Mouse (Mus musculus): ENCODE data around the gene Camk1d. TPM values are rescaled to one million over a fixed set of nuclear protein-coding genes. Genes with fewer than 3 reads are reported as not detected.

The Camk1d gene
- polyA plus RNA-seq, 1 experiment from 2014 or later: 6.7 TPM

DNA sequence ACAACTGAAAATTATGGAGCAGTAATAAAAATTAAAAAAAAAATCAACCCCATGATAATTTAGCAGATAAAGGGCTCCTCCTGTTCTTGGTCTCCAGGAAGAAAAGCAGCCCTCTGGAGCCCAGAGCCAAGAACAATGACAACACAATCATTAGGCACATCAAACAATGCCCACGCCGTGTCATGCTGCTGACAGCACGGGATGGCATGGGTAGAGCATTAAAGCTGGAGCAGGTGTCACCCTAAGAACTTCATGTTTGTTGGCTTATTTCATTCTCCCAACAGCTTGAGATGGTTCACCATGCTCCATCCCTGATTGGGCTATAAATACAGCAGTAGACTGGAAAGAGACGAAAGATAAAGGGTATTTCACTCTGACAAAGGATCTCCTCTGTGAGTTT lies 30.9 kb downstream of the Camk1d start:
- ATAC-seq (ENCODE audit: low FRiP score, low TSS enrichment): no peak

DNA sequence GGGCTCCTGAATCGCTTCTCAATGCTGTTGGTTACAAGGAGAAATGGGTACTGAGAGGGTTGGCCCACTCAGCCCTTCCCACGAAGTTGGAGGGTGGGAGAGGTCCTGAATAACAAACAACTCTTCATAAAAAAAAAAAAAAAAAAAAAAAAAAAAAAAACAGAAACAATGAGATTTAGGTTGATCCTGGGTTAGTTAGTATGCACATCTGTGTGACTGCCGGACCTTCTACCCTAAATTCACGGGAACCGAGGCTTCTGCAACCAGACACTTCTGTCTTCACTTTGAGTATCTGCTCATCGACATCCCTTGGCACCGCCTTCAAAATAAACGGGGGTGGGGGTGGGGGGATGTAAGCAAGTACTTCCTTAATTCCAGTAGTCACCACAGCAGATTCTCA lies 32.4 kb downstream of the Camk1d start:
- 79% methylated on average over 8 of the region's 8 CpGs for WGBS
- H3K9me3 ChIP-seq (ENCODE audit: control insufficient read depth, low read length): no peaks in the 10 kb centered on the region
- H3K9ac ChIP-seq (ENCODE audit: low read length): no peak overlapping the region
- H3K36me3 ChIP-seq (ENCODE audit: control insufficient read depth, insufficient read depth, low read length): no peaks in the 10 kb centered on the region
- no peak overlapping the region for H3K27ac ChIP-seq (replicated peaks)
- no peak overlapping the region for H3K4me3 ChIP-seq (ENCODE audit: low read depth, low read length)
- no peaks in the 10 kb centered on the region for H3K4me1 ChIP-seq (replicated peaks; ENCODE audit: control insufficient read depth, insufficient read depth)
- no peak for TF ChIP-seq CTCF (IDR thresholded peaks at IDR 0.05; ENCODE audit: low read depth)
- TF ChIP-seq EP300 (optimal IDR thresholded peaks at IDR 0.05): no peak
- H3K27me3 ChIP-seq (ENCODE audit: control insufficient read depth, insufficient read depth, low read length): no peaks in the 10 kb centered on the region
- no peak for ATAC-seq (ENCODE audit: low FRiP score, low TSS enrichment)
- no peak overlapping the region for H3K4me2 ChIP-seq (replicated peaks; ENCODE audit: low read depth)
- DNase-seq (ENCODE audit: low spot score): no peak

More for the DNA sequence above, 30.9 kb downstream of the Camk1d start:
- H3K27ac ChIP-seq (replicated peaks): no peak overlapping the region
- no peak overlapping the region for H3K9ac ChIP-seq (ENCODE audit: low read length)
- TF ChIP-seq CTCF (IDR thresholded peaks at IDR 0.05; ENCODE audit: low read depth): no peak
- no peak for TF ChIP-seq EP300 (optimal IDR thresholded peaks at IDR 0.05)
- H3K27me3 ChIP-seq (ENCODE audit: control insufficient read depth, insufficient read depth, low read length): no peaks in the 10 kb centered on the region
- no peak for DNase-seq (ENCODE audit: low spot score)
- no peaks in the 10 kb centered on the region for H3K9me3 ChIP-seq (ENCODE audit: control insufficient read depth, low read length)
- no peaks in the 10 kb centered on the region for H3K36me3 ChIP-seq (ENCODE audit: control insufficient read depth, insufficient read depth, low read length)
- H3K4me3 ChIP-seq (ENCODE audit: low read depth, low read length): no peak overlapping the region
- H3K4me2 ChIP-seq (replicated peaks; ENCODE audit: low read depth): no peak overlapping the region
- WGBS: 90% methylated on average over 4 of the region's 4 CpGs
- no peaks in the 10 kb centered on the region for H3K4me1 ChIP-seq (replicated peaks; ENCODE audit: control insufficient read depth, insufficient read depth)

DNA sequence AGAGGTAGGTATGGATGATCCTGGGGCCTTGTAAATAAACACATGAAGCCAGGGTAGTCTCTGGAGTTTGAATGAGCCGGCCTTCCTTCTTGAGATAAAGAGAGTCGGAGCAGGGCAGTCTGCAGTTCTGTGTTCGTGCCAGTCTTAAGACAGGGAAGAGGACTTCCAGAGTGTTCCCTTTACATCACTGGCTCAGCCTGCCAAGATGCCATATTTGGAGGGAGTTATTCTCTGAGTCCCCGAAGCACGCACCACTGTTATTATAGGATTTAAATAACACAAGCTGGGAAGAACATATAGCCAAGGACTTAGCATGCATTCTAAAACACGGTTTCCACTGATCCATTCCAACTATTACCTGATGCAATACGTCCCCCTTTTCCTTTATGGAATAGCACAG lies 33.0 kb downstream of the Camk1d start:
- TF ChIP-seq CTCF (IDR thresholded peaks at IDR 0.05; ENCODE audit: low read depth): no peak
- TF ChIP-seq EP300 (optimal IDR thresholded peaks at IDR 0.05): no peak
- DNase-seq (ENCODE audit: low spot score): no peak

DNA sequence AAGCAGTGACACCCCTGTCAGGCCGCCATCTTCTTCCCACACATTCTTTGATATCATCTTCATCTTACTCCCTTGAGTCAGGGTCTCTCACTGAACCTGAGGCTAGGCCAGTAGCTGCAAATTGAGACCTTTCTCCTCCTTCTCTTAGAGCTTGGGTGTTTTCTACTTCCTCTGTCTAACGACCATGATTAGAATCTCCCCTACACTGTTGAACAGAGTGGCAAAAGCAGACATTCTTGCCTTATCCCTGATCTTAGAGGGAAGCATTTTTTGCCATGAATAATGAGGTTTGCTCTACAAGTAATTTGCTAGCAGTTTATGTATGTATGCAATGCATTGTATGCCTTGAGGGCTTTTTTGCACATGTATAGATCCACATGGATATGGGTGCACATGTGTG lies 35.3 kb downstream of the Camk1d start:
- no peak for TF ChIP-seq EP300 (optimal IDR thresholded peaks at IDR 0.05)
- no peak for TF ChIP-seq CTCF (IDR thresholded peaks at IDR 0.05; ENCODE audit: low read depth)
- H3K4me1 ChIP-seq (replicated peaks; ENCODE audit: control insufficient read depth, insufficient read depth): no peaks in the 10 kb centered on the region
- no peak overlapping the region for H3K9ac ChIP-seq (ENCODE audit: low read length)

More for the DNA sequence above, 33.0 kb downstream of the Camk1d start:
- H3K4me2 ChIP-seq (replicated peaks; ENCODE audit: low read depth): no peak overlapping the region
- H3K4me3 ChIP-seq (ENCODE audit: low read depth, low read length): no peak overlapping the region
- no peak; the same call in 1 of the 2 replicates for ATAC-seq (ENCODE audit: low FRiP score, low TSS enrichment)
- H3K4me1 ChIP-seq (replicated peaks; ENCODE audit: control insufficient read depth, insufficient read depth): no peaks in the 10 kb centered on the region
- no peaks in the 10 kb centered on the region for H3K27me3 ChIP-seq (ENCODE audit: control insufficient read depth, insufficient read depth, low read length)
- H3K36me3 ChIP-seq (ENCODE audit: control insufficient read depth, insufficient read depth, low read length): no peaks in the 10 kb centered on the region
- no peaks in the 10 kb centered on the region for H3K9me3 ChIP-seq (ENCODE audit: control insufficient read depth, low read length)
- WGBS: 57% methylated on average over 7 of the region's 7 CpGs
- no peak overlapping the region; the same call in 1 of the 2 replicates for H3K27ac ChIP-seq (replicated peaks)
- no peak overlapping the region for H3K9ac ChIP-seq (ENCODE audit: low read length)

DNA sequence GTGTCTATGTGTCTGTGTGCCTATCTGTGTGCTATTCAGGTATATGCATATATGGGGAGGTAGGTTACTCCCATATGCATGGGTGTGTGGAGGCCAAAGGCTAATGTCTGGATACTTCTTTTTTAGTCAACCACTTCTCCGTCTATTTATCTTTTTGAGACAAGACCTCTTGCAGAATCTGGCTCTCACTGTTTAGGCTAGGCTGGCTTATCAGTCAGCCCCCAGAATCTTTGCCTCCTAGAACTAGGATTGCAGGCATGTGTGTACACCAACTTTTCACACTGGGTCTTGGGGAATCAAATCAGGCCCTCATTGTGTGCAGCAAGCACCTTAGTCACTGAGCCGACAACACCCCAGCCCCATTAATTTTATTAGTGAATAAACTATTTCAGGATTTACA lies 36.8 kb downstream of the Camk1d start:
- no peaks in the 10 kb centered on the region for H3K27me3 ChIP-seq (ENCODE audit: control insufficient read depth, insufficient read depth, low read length)
- WGBS: 69% methylated on average over 2 of the region's 2 CpGs
- ATAC-seq (ENCODE audit: low FRiP score, low TSS enrichment): no peak

More for the DNA sequence above, 35.3 kb downstream of the Camk1d start:
- no peak overlapping the region for H3K27ac ChIP-seq (replicated peaks)
- H3K36me3 ChIP-seq (ENCODE audit: control insufficient read depth, insufficient read depth, low read length): no peaks in the 10 kb centered on the region
- H3K4me3 ChIP-seq (ENCODE audit: low read depth, low read length): no peak overlapping the region
- ATAC-seq (ENCODE audit: low FRiP score, low TSS enrichment) (no peak), DNase-seq (ENCODE audit: low spot score) (no peak)
- H3K9me3 ChIP-seq (ENCODE audit: control insufficient read depth, low read length): no peaks in the 10 kb centered on the region
- no peaks in the 10 kb centered on the region for H3K27me3 ChIP-seq (ENCODE audit: control insufficient read depth, insufficient read depth, low read length)
- no peak overlapping the region for H3K4me2 ChIP-seq (replicated peaks; ENCODE audit: low read depth)
- 79% methylated on average over 2 of the region's 2 CpGs for WGBS

DNA sequence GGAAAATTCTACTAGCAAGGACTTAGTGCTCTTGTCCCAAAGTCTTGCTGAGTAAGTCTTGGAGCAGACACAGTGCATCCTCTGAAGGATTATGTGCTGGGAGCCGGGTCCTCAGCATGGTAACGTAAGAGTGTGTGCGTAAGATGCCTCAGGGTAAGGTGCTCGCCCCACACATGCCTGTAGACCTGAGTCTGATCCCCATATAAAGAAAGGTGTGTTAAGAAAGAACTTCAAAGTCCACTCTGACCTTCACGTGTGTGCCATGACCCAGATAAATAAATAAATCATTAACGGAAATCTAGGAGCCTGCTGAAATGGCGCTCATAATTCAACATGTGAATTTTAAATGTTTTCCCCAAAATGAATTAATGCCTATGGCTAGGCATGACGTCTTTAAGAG lies 37.5 kb downstream of the Camk1d start:
- no peak overlapping the region for H3K4me3 ChIP-seq (ENCODE audit: low read depth, low read length)
- TF ChIP-seq CTCF (IDR thresholded peaks at IDR 0.05; ENCODE audit: low read depth) (no peak), EP300 (optimal IDR thresholded peaks at IDR 0.05) (no peak)
- no peak overlapping the region for H3K4me2 ChIP-seq (replicated peaks; ENCODE audit: low read depth)
- WGBS: 52% methylated on average over 8 of the region's 8 CpGs
- H3K9me3 ChIP-seq (ENCODE audit: control insufficient read depth, low read length): no peaks in the 10 kb centered on the region
- ATAC-seq (ENCODE audit: low FRiP score, low TSS enrichment): no peak
- no peaks in the 10 kb centered on the region for H3K36me3 ChIP-seq (ENCODE audit: control insufficient read depth, insufficient read depth, low read length)
- no peak for DNase-seq (ENCODE audit: low spot score)
- H3K27me3 ChIP-seq (ENCODE audit: control insufficient read depth, insufficient read depth, low read length): no peaks in the 10 kb centered on the region
- no peak overlapping the region for H3K27ac ChIP-seq (replicated peaks)
- H3K4me1 ChIP-seq (replicated peaks; ENCODE audit: control insufficient read depth, insufficient read depth): no peaks in the 10 kb centered on the region
- H3K9ac ChIP-seq (ENCODE audit: low read length): no peak overlapping the region

More for the DNA sequence above, 36.8 kb downstream of the Camk1d start:
- Histone ChIP-seq H3K36me3 (ENCODE audit: control insufficient read depth, insufficient read depth, low read length) (no peaks in the 10 kb centered on the region), H3K9me3 (ENCODE audit: control insufficient read depth, low read length) (no peaks in the 10 kb centered on the region), H3K4me1 (replicated peaks; ENCODE audit: control insufficient read depth, insufficient read depth) (no peaks in the 10 kb centered on the region), H3K27ac (replicated peaks) (no peak overlapping the region), H3K9ac (ENCODE audit: low read length) (no peak overlapping the region), H3K4me3 (ENCODE audit: low read depth, low read length) (no peak overlapping the region), H3K4me2 (replicated peaks; ENCODE audit: low read depth) (no peak overlapping the region)
- TF ChIP-seq EP300 (optimal IDR thresholded peaks at IDR 0.05) (no peak), CTCF (IDR thresholded peaks at IDR 0.05; ENCODE audit: low read depth) (no peak)
- DNase-seq (ENCODE audit: low spot score): no peak
